Mouse (Mus musculus) spleen, postnatal 0 days (tissue): ENCODE data around the gene Vkorc1l1. TPM values are rescaled to one million over a fixed set of nuclear protein-coding genes. Genes with fewer than 3 reads are reported as not detected.

Source experiments
- polyA plus RNA-seq: library from polyadenylated mRNA; unstranded; fragments of >200 nt; fragmentation: Nextera tagmentation; extraction: Ambion mirVana; gene quantifications from 2 replicates; pipeline ENCODE4 v1.2.1, GENCODE M21; 2015

Gene Vkorc1l1
- 23.7 and 27.3 TPM in 2 replicates for polyA plus RNA-seq

GRCm38 (mm10) chr5:129941495-129942045, at the start of gene Vkorc1l1:
Gene Vkorc1l1 (plus strand): TSS chr5:129941970.

DNA sequence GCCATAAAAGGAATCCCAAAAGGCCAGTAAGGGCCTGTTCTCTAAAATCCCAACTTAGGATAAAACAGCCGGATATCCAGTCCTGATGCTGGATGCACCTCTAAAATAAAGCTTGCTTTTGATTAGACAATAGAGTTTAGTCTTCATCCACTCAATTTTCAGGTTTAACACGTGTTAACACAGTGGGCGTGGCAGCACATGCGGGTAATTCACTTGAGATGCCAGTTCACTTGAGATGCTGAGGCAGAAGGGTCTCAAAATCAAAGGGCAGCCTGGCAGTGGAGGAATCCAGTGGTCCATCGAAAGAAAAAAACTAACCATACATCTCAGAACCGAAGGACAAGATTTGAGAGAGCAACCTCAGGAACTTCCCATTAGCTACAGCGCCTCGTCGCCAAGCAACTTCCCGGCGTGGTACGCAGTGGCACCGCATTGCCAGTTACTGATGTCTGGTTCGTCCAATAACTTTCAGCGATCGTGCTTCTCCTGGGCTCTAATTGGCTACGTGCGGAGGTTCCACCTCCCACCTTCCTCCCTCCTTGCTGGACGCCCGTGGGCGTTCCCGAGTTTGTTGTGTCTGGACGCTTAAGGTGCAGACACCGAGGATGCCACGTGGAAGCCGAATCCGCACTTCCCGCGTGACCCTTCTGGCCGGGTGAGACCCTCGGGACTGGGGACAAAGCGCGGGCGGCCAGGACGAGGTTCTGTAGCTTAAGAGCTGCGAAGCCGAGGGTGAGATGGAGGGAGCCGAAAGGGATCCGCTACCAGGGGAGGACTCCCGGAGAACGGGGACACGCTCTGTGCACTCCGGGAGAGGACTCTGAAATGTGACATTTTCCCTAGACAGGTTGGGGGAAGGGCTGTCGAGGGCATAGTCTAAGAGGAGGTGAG, 46.3 kb upstream of the Vkorc1l1 start, which contains the start of gene Zbed5:
Gene Zbed5, plus strand, starts transcription at position 526 of the 891 bp plus-strand sequence.

DNA sequence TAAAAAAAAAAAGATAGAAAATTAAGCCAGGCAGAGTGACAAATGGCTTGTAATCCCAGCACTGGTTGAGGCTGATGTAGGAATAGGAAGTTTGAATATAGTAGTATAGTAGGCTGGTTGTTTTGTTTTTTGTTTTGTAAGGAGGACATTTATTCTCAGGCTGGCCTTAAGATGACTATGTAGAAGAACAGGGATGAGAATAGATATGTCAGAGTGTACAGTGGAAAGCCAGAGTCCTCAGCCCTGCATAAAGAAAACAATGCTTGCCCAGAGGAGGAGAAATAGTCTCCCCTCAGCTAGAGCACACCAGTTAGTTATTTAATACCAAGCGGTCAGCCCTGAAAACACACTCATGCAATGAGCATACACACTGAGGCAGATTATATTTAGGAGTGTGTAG, 43.3 kb upstream of the Vkorc1l1 start, which contains the start of gene Phkg1:
Gene Phkg1, minus strand, starts transcription at position 101 of the 400 bp plus-strand sequence.

GRCm38 (mm10) chr5:129908242-129908965, 33.4 kb upstream of the Vkorc1l1 start, which contains the start of gene Nupr1l:
Gene Nupr1l (plus strand): TSS chr5:129908540.

GRCm38 (mm10) chr5:130002301-130003146, 60.8 kb downstream of the Vkorc1l1 start, which contains the start of gene Gusb:
Gene Gusb (minus strand): TSS chr5:130003049.

DNA sequence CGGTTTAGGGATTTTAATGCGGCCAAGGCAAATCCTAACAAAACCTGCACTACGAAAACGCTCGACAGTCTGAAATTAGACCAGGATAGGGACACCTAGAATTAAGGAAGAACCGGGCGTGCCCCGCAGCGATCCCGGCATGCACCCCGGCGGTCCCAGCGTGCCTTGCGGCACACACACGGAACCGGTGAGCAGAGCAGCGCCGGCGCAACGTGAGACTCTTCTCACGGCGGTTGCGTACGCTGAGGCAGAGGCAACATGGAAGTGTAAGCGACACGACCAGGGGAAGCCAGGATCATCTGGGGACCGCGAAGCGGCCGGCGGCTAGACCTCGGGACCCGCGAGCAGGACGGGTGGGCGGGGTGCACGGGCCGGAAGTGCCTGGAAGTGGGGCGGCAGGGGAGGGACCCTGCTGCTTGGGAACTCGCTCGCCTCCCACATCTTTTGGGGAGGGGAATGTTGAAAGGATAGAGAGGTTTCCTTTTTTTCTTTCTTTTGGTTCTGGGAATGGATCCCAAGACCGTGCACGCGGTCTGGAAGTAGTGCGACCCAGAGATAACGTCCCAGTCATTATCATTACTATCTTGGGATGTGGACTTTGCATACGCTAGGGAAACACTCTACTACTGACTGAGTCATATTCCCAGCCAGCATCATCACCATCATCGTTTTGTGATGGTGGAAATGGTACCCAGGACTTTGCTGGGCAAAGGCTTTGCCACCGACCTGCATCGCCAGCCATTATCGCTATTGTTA, 87.5 kb downstream of the Vkorc1l1 start, which contains the start of the genes Asl and Crcp:
Gene Asl, minus strand, starts transcription at position 106 of the 756 bp plus-strand sequence.
Gene Crcp, plus strand, starts transcription at position 149 of the 756 bp plus-strand sequence.

Other genes with a start within 250 kb of the Vkorc1l1 start
- gene Sept14, start 233.5 kb upstream of the Vkorc1l1 start, polyA plus RNA-seq: not detected in 2 replicates
- 134 and 139 TPM in 2 replicates for gene Mrps17, start 226.5 kb upstream of the Vkorc1l1 start, polyA plus RNA-seq
- gene Nipsnap2, start 216.9 kb upstream of the Vkorc1l1 start, polyA plus RNA-seq: 64.8 and 73.6 TPM in 2 replicates
- gene Psph, start 154.5 kb upstream of the Vkorc1l1 start, polyA plus RNA-seq: 25.9 and 27.4 TPM in 2 replicates
- 18.0 and 19.4 TPM in 2 replicates for gene Sumf2, start 95.0 kb upstream of the Vkorc1l1 start, polyA plus RNA-seq
- 659 and 664 TPM in 2 replicates for gene Chchd2, start 54.5 kb upstream of the Vkorc1l1 start, polyA plus RNA-seq
- 1.3 and 2.1 TPM in 2 replicates for gene Zbed5, start 46.2 kb upstream of the Vkorc1l1 start, polyA plus RNA-seq
- gene Phkg1, start 43.4 kb upstream of the Vkorc1l1 start, polyA plus RNA-seq: 0.08 TPM in 1 of 2 replicates, not detected in the other
- gene Nupr1l, start 33.4 kb upstream of the Vkorc1l1 start, polyA plus RNA-seq: 1.6 and 1.8 TPM in 2 replicates
- gene Gusb, start 61.1 kb downstream of the Vkorc1l1 start, polyA plus RNA-seq: 47.1 and 55.4 TPM in 2 replicates
- 16.9 and 17.3 TPM in 2 replicates for gene Asl, start 87.3 kb downstream of the Vkorc1l1 start, polyA plus RNA-seq
- 27.9 and 29.0 TPM in 2 replicates for gene Crcp, start 87.3 kb downstream of the Vkorc1l1 start, polyA plus RNA-seq
- gene Tpst1, start 131.4 kb downstream of the Vkorc1l1 start, polyA plus RNA-seq: 26.4 and 30.5 TPM in 2 replicates
- 8.4 and 9.7 TPM in 2 replicates for gene Kctd7, start 202.9 kb downstream of the Vkorc1l1 start, polyA plus RNA-seq
- gene Rabgef1, start 229.8 kb downstream of the Vkorc1l1 start, polyA plus RNA-seq: 33.0 and 33.9 TPM in 2 replicates